Mouse (Mus musculus) brain, embryonic 14.5 days (tissue): ENCODE results near the gene Srgap3. TPM values are rescaled to one million over a fixed set of nuclear protein-coding genes. Genes with fewer than 3 reads are reported as not detected.
A peak's percentile ranks its signal among the peaks of the same experiment; 100 is the strongest.

ENCODE experiments used
- DNase-seq: peaks from one replicate; pipeline ENCODE4 v3.0.0-alpha.2; 2011; ENCODE audit warnings: low read depth
- CTCF ChIP-seq: fragments of 200-500 bp; IDR thresholded peaks from 2 replicates; pipeline ENCODE4 v1.5.1; 2012; ENCODE audit warnings: inconsistent platforms, mild to moderate bottlenecking, moderate library complexity, borderline replicate concordance; ENCODE audit not compliant: insufficient read depth, insufficient read length; ENCODE audit errors: extremely low read depth
- POLR2A ChIP-seq: fragments of 200-500 bp; IDR thresholded peaks from 2 replicates; pipeline ENCODE4 v1.6.1; 2012; ENCODE audit warnings: mild to moderate bottlenecking, inconsistent platforms, borderline replicate concordance; ENCODE audit not compliant: poor library complexity, insufficient read depth, insufficient read length, severe bottlenecking; ENCODE audit errors: extremely low read depth
- polyA plus RNA-seq: library from polyadenylated mRNA; depleted of rRNA; stranded (reverse); fragments of >200 nt; gene quantifications from 2 replicates; pipeline ENCODE4 v1.2.3, GENCODE M21; 2012

Gene Srgap3
- polyA plus RNA-seq, 1 experiment: 112 TPM

DNA sequence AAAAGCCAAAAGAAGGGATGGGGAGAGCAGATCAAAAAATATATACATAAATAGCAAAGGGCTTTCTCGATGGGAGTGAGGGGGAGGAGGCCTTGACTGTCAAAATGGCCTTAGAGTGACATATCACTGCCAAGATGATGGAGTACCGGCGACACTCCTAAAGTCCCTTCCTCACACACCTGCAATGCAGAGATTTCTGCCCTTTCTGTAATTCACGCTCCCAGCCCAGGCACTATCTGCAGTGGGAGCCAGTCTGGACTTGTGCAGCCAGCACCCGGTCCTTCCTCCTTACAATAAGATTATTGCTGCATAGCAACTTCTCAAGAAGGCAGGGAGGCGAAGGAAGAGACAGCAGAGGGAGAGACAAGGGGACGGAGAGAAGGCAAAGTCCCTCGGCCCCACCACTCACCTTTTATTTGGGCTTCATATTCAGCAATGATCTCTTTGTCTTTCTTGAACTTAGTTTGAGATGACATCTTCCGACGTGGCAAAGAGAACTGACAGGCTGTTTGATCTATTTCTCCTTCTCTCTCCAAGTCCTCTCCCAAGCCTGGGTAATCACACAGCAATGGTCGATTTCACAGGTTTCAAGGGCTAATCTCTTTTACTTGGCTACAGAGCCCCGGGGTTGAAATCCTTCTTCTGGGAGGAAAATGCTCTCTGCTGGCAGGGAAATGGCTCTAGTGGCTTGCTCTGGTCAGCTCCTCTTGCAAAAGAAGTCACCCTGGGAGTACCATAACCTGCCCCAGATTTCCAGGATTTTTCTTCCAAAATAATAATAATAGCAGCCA is 850 bp downstream of the Srgap3 start:
- no peak for TF ChIP-seq CTCF
- no peak for TF ChIP-seq POLR2A
- peak; percentile 78 for DNase-seq

DNA sequence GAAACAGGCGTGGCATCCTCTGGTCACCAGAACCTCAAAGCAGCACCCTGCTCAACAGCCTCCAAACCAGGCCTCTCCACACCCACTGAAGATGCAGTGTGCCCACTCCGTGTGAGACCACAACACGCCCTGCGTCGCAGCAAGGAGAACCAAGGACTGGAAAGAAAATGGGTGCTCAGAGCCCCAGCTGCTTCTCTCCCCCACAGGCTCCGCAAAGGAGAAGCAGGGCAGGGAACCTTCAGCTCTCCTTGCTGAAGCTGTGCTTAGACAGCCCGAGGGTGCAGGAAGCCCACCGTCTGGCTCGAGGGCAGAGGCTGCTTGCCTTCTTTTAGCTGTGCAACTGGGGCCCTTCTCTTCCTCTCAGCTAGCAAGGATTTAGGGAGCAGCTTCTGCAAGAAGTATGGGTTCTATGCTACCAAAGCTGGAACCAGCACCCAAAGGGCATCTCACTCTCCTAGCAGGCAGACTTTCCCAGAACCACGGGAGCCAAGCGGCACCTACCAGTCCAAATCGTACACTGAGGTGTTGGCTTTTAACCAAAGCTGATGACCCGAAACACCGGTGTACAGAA is 1.8 kb downstream of the Srgap3 start:
- no peak for TF ChIP-seq POLR2A
- TF ChIP-seq CTCF: no peak
- peak; percentile 75 for DNase-seq

DNA sequence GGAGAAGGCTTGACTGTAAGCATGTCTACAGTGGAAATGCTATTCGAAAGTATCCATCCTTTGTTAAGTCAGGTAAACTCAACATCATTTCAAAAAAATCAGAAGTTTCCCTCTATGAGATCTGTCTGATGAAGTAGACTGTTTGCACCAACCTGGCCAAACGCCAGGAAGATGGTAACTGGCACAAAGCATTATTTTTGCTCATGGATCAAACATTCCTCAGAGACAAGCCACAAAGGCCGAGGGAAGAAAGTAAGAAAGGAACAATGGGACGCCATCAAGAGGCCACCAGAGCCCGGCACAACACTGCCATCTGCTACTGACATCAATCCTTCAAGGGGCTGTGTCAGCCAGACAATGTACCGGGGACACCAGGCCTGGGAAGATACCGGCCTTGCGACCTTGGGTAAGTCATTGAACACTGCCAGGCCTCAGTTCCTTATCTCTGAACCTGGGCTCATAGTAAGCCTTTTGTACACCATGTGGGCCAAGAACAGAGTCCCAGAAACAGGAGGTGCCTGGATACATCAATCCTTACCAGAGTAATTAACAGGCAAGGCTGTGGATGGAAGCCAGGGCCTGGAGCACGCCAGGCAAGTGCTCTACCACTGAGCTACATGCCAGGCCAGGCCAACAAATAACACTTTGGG is 3.3 kb downstream of the Srgap3 start:
- DNase-seq: peak; percentile 89
- TF ChIP-seq POLR2A: no peak

DNA sequence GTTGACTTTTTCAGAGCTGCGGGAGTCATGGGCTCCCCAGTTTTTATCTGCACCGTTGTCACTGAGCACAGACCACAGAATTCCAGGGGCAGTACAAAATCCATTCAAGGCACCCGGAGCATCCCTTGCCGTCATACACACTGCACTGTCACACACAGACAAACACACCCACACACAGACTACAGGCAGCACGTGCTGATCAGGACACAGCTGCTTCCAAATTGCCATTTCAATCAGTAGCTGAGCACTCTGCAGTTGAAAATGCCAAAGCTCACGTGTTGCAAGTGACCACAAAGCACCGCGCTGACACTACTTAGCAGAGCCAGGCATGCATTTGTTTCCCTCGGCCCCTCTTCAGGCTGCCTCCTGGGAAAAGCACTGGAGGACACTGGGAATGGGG is 7.8 kb downstream of the Srgap3 start:
- no peak for TF ChIP-seq CTCF
- no peak for TF ChIP-seq POLR2A
- no peak for DNase-seq

DNA sequence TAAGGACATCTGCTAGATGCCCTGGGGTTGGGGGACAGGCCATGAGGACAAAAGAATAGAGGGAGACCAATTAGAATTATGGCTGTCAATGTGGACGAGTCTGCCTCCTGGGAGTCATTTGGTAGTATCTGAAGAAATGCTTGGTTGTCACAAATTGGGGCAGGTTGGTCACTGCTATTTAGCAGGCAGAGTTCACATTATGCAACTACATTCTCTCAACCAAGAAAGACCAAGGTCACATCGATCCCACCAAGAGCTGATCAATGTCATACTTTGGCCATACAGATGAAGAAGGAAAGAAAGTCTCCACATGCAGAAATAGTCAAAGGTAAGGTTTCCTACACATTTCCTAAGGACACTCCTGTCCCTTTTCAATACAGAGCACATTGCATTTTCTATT is 9.3 kb downstream of the Srgap3 start:
- TF ChIP-seq CTCF: no peak
- no peak for TF ChIP-seq POLR2A
- DNase-seq: no peak

- TF ChIP-seq POLR2A: no peak
- TF ChIP-seq CTCF: no peak
- DNase-seq: no peak
Measured at GRCm38 (mm10) chr6:112934501-112934900, 12.6 kb downstream of the Srgap3 start.

GRCm38 (mm10) chr6:112932611-112933010 is 14.5 kb downstream of the Srgap3 start:
- peak; percentile 53 for DNase-seq
- TF ChIP-seq POLR2A (no peak), CTCF (no peak)

GRCm38 (mm10) chr6:112930011-112930451 is 17.0 kb downstream of the Srgap3 start:
- peak; percentile 91 for DNase-seq
- no peak for TF ChIP-seq POLR2A

DNA sequence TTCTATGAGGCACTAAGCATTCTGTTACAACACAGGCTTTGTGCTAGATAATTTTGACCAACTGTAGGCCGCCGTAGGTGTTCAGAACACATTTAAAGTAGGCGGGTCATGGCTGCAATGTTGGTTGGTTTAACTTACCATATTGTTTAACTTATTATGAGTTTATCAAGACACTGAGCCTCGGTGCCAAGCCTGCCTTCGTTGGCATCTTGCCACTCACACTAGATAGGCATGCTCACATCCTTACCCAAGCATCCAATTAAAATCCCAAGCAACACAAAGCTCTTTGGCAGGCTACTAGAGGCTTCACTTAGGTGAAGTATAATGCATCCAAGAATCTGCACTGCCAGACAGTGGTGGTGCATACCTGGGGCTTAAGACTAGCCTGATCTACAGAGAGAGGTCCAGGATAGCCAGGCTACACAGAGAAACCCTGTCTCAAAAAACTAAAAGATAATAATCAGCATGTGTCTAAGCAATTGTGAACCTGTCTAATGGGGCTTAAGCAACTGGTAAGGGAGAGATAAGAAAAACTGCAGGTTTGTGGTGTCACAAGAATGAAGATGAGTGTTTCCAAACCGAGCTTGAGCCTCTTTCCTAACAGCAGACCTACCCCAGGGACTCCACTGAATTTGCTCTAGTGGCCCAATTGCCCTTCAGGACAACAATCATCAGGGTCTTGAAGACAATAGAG is 17.6 kb downstream of the Srgap3 start:
- DNase-seq: peak; percentile 91
- TF ChIP-seq POLR2A (no peak), CTCF (no peak)

DNA sequence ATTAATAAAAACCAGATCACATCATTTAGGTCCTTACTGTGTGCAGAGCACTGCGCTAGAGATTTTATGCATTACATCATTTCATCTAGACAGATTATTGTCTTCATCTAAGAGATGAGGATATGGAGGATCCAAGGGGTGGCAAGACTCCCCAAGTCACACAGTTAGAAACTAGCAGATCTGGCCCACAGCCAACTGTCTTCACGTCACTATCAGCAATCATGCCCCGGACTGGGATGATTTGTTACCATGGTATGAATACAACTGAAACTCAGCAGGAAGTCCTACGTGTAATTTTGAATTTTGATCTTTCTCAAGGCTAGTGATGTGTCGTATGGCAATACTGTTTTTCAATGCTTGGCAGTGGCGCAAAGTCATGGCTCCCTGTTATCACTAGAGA is 18.2 kb downstream of the Srgap3 start:
- TF ChIP-seq CTCF (no peak), POLR2A (no peak)
- DNase-seq: peak; percentile 52

- TF ChIP-seq POLR2A: no peak
- peak; percentile 85 for DNase-seq
Measured at GRCm38 (mm10) chr6:112927341-112927740, 19.7 kb downstream of the Srgap3 start.

DNA sequence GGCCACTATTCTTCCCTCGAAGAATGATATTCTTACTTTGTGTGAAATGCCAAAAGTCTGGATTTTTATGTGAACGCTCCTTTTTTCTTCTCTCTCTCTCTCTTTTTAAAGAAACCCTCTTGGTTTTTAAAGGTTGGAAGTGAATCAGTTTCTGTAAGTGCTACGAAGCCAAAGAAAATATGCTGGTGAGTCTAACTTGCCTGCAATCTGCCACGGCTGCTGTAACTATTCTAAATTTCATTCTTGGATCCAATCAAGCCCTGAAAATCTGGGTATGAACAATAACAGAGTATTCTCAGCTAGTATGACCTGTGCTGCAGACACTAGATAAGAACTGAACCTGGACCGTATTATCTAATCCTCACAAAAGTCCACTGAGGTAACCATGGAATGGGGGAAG is 21.1 kb downstream of the Srgap3 start:
- DNase-seq: no peak
- TF ChIP-seq CTCF: no peak
- no peak for TF ChIP-seq POLR2A
